ENCODE assay signal across 21 mouse cellular contexts in genomic region chr7:66225881-66226280, GRCm38 (mm10).
DNase-seq lines count a peak whose midpoint lies in the region; ATAC-seq and TF ChIP-seq lines count a peak whose summit lies in the region.
"Had no signal": no experiment of that assay in that cellular context is flagged by ENCODE, and none has a peak within 500 bp of the region (broad histone marks: within the 10 kb centered on the region; RNA-seq: fewer than 3 reads in every experiment).

No protein-coding gene starts in this region.

- H3K4me1 ChIP-seq in intestine, embryonic 14.5 days (replicated peaks; ENCODE audit: control insufficient read depth, insufficient read depth, low read length): peaks cover 7% of the 10 kb centered on the region
- no peaks in the 10 kb centered on the region; the same call in 1 of the 2 replicates for H3K4me1 ChIP-seq in intestine, postnatal 0 days (replicated peaks; ENCODE audit: control insufficient read depth, insufficient read depth, low read length)
- peaks cover 12% of the 10 kb centered on the region for H3K4me1 ChIP-seq in hindbrain, embryonic 16.5 days (ENCODE audit: control insufficient read depth, insufficient read depth, low read depth, low read length)

- no peak overlapping the region for H3K9ac ChIP-seq in intestine, embryonic 14.5 days (ENCODE audit: low read length)
- no peak overlapping the region for H3K9ac ChIP-seq in intestine, postnatal 0 days (ENCODE audit: low read depth, low read length)
- no peak overlapping the region for H3K9ac ChIP-seq in hindbrain, embryonic 16.5 days (ENCODE audit: low read depth, low read length)
- H3K9ac ChIP-seq: embryonic facial prominence, embryonic 12.5 days; heart, embryonic 12.5 days; limb, embryonic 12.5 days; lung, embryonic 15.5 days; midbrain, embryonic 15.5 days; neural tube, embryonic 13.5 days had no signal

- no peaks in the 10 kb centered on the region for H3K9me3 ChIP-seq in intestine, embryonic 14.5 days (ENCODE audit: control insufficient read depth, low read length)
- H3K9me3 ChIP-seq in intestine, postnatal 0 days (ENCODE audit: control insufficient read depth): no peaks in the 10 kb centered on the region
- 0 out of 2 replicates have a peak, but pooled peaks cover 2% of the 10 kb centered on the region for H3K9me3 ChIP-seq in hindbrain, embryonic 16.5 days (ENCODE audit: control insufficient read depth, low read length)
- H3K9me3 ChIP-seq: embryonic facial prominence, embryonic 12.5 days; forebrain, embryonic 10.5 days; heart, embryonic 12.5 days; limb, embryonic 12.5 days; lung, embryonic 15.5 days; midbrain, embryonic 15.5 days; neural tube, embryonic 13.5 days had no signal

- H3K36me3 ChIP-seq in intestine, embryonic 14.5 days (ENCODE audit: control insufficient read depth, insufficient read depth, low read length): no peaks in the 10 kb centered on the region
- no peaks in the 10 kb centered on the region for H3K36me3 ChIP-seq in intestine, postnatal 0 days (ENCODE audit: control insufficient read depth, insufficient read depth)
- no peaks in the 10 kb centered on the region for H3K36me3 ChIP-seq in macrophage (ENCODE audit: inconsistent target)
- H3K36me3 ChIP-seq in hindbrain, embryonic 16.5 days (ENCODE audit: control insufficient read depth, insufficient read depth, low read length): no peaks in the 10 kb centered on the region
- H3K36me3 ChIP-seq: embryonic facial prominence, embryonic 12.5 days; forebrain, embryonic 10.5 days; heart, embryonic 12.5 days; limb, embryonic 12.5 days; lung, embryonic 15.5 days; midbrain, embryonic 15.5 days; neural tube, embryonic 13.5 days had no signal

- 81% methylated on average over 3 of the region's 3 CpGs for WGBS in intestine, embryonic 14.5 days
- WGBS in intestine, postnatal 0 days: 76% methylated on average over 3 of the region's 3 CpGs
- 39% methylated on average over 3 of the region's 3 CpGs for WGBS in macrophage (ENCODE audit: missing documents)
- 88% methylated on average over 3 of the region's 3 CpGs for WGBS in hindbrain, embryonic 16.5 days

- no peak overlapping the region for H3K27ac ChIP-seq in intestine, embryonic 14.5 days (ENCODE audit: low read depth)
- no peak overlapping the region for H3K27ac ChIP-seq in intestine, postnatal 0 days (ENCODE audit: low read depth, low read length)
- H3K27ac ChIP-seq in macrophage: 0 out of 2 replicates have a peak overlapping the region, but pooled peaks have one; percentile 1
- H3K27ac ChIP-seq in hindbrain, embryonic 16.5 days (ENCODE audit: low read depth, low read length): no peak overlapping the region
- H3K27ac ChIP-seq: embryonic facial prominence, embryonic 12.5 days; forebrain, embryonic 10.5 days; limb, embryonic 12.5 days; lung, embryonic 15.5 days; midbrain, embryonic 15.5 days; neural tube, embryonic 13.5 days had no signal

- no peaks in the 10 kb centered on the region for H3K27me3 ChIP-seq in intestine, embryonic 14.5 days (replicated peaks; ENCODE audit: control insufficient read depth, insufficient read depth, low read length)
- H3K27me3 ChIP-seq in intestine, postnatal 0 days (replicated peaks; ENCODE audit: control insufficient read depth, insufficient read depth, low read length): no peaks in the 10 kb centered on the region
- H3K27me3 ChIP-seq in hindbrain, embryonic 16.5 days (replicated peaks; ENCODE audit: control insufficient read depth, insufficient read depth, low read length): no peaks in the 10 kb centered on the region
- H3K27me3 ChIP-seq: embryonic facial prominence, embryonic 12.5 days; heart, embryonic 12.5 days; limb, embryonic 12.5 days; lung, embryonic 15.5 days; midbrain, embryonic 15.5 days; neural tube, embryonic 13.5 days; Patski had no signal

- H3K79me2 ChIP-seq in macrophage (ENCODE audit: inconsistent target): no peaks in the 10 kb centered on the region

- no peak for TF ChIP-seq CTCF in intestine, postnatal 0 days (IDR thresholded peaks at IDR 0.05; ENCODE audit: low read depth)

- H3K4me2 ChIP-seq in intestine, embryonic 14.5 days (ENCODE audit: low read length): no peak overlapping the region
- no peak overlapping the region for H3K4me2 ChIP-seq in intestine, postnatal 0 days (replicated peaks; ENCODE audit: low read depth)
- H3K4me2 ChIP-seq in hindbrain, embryonic 16.5 days (ENCODE audit: low read length): no peak overlapping the region
- H3K4me2 ChIP-seq: embryonic facial prominence, embryonic 12.5 days; heart, embryonic 12.5 days; limb, embryonic 12.5 days; lung, embryonic 15.5 days; midbrain, embryonic 15.5 days; neural tube, embryonic 13.5 days had no signal

- ATAC-seq in intestine, embryonic 14.5 days (replicated peaks; ENCODE audit: low FRiP score, low TSS enrichment, low read depth): no peak
- no peak for ATAC-seq in intestine, postnatal 0 days
- ATAC-seq in activated CD4-positive, CD25-positive, alpha-beta regulatory T cell, adult 4 months: peak; percentile 53
- no peak for ATAC-seq in hindbrain, embryonic 16.5 days
- ATAC-seq: midbrain, embryonic 15.5 days; Patski had no signal

- DNase-seq in intestine, embryonic 14.5 days (ENCODE audit: low spot score): peak; percentile 23
- peak; percentile 57 for DNase-seq in A20 (ENCODE audit: low read depth, low spot score)
- no peak for DNase-seq in right cerebral cortex, postnatal 4 days
- DNase-seq in cerebellum, postnatal 25 days: no peak
- DNase-seq: cerebellum, adult 9-11 months; heart, postnatal 4 days; kidney, adult 11 months; kidney, postnatal 25 days; thymus, adult 18-20 months had no signal

- no peak overlapping the region for H3K4me3 ChIP-seq in intestine, embryonic 14.5 days (ENCODE audit: low read depth, low read length)
- no peak overlapping the region for H3K4me3 ChIP-seq in intestine, postnatal 0 days (ENCODE audit: low read depth, low read length)
- no peak overlapping the region for H3K4me3 ChIP-seq in macrophage (ENCODE audit: inconsistent target)
- no peak overlapping the region for H3K4me3 ChIP-seq in hindbrain, embryonic 16.5 days (ENCODE audit: low read length)
- H3K4me3 ChIP-seq: embryonic facial prominence, embryonic 12.5 days; forebrain, embryonic 10.5 days; heart, embryonic 12.5 days; limb, embryonic 12.5 days; lung, embryonic 15.5 days; midbrain, embryonic 15.5 days; neural tube, embryonic 13.5 days had no signal

Comparison
In these comparisons a context has a peak if more than half of its experiments do, and no peak if none do; other contexts are left out.
1. DNase-seq: peak in intestine, embryonic 14.5 days (single experiment) and A20 (single experiment); none in right cerebral cortex, postnatal 4 days (single experiment) and cerebellum, postnatal 25 days (0 of 2).